In genomic region chr1:40229033-40229432, GRCm38 (mm10) we compare ENCODE assay signal across 14 mouse cellular contexts.
"Had no signal": no experiment of that assay in that cellular context is flagged by ENCODE, and none has a peak within 500 bp of the region (broad histone marks: within the 10 kb centered on the region; RNA-seq: fewer than 3 reads in every experiment).

No protein-coding gene starts in this region.

- H3K4me3 ChIP-seq: limb, embryonic 15.5 days; midbrain, embryonic 10.5 days; myocyte; neural tube, embryonic 15.5 days had no signal

- H3K4me1 ChIP-seq: midbrain, embryonic 10.5 days had no signal

- H3K4me2 ChIP-seq: limb, embryonic 15.5 days; lung, embryonic 14.5 days; neural tube, embryonic 15.5 days had no signal

- H3K27ac ChIP-seq: limb, embryonic 15.5 days; midbrain, embryonic 10.5 days; neural tube, embryonic 15.5 days had no signal

- H3K9me3 ChIP-seq: limb, embryonic 15.5 days; midbrain, embryonic 10.5 days; neural tube, embryonic 15.5 days had no signal

- DNase-seq: kidney, adult 2 months; kidney, postnatal 25 days; lung, embryonic 14.5 days; midbrain, embryonic 14.5 days; right cerebral cortex, adult 18-20 months; right cerebral cortex, postnatal 4 days; spleen, adult 18-20 months; thymus, adult 18-20 months; thymus, postnatal 14 days had no signal

- ATAC-seq: intestine, embryonic 16.5 days had no signal

- H3K27me3 ChIP-seq: limb, embryonic 15.5 days; neural tube, embryonic 15.5 days had no signal

- H3K36me3 ChIP-seq: limb, embryonic 15.5 days; midbrain, embryonic 10.5 days; neural tube, embryonic 15.5 days had no signal

- H3K9ac ChIP-seq: limb, embryonic 15.5 days; lung, embryonic 14.5 days; neural tube, embryonic 15.5 days had no signal
